Mouse (Mus musculus): ENCODE measurements at regions not wholly inside any gene's neighbourhood (a gene's known extent, or its start where the extent isn't known, plus 50 kb on each side); places are given as distances from the start of the nearest gene placed in this dataset.
A peak's percentile ranks its signal among the peaks of the same experiment; 100 is the strongest.

GRCm38 (mm10) chr2:123182208-123182607, 417.2 kb downstream of the Sqor start:
- no peak for DNase-seq (ENCODE audit: low spot score in 2 of 2)
- TF ChIP-seq CTCF (conservative IDR thresholded peaks at IDR 0.05): no peak
- H3K4me3 ChIP-seq: no peak overlapping the region
- H3K27ac ChIP-seq: no peak overlapping the region

- no peak for DNase-seq (ENCODE audit: low spot score in 2 of 2)
- TF ChIP-seq CTCF (conservative IDR thresholded peaks at IDR 0.05): no peak
- no peak overlapping the region for H3K27ac ChIP-seq
- H3K4me3 ChIP-seq: no peak overlapping the region
These were observed 426.0 kb downstream of the Sqor start for GRCm38 (mm10) chr2:123190795-123191582.

DNA sequence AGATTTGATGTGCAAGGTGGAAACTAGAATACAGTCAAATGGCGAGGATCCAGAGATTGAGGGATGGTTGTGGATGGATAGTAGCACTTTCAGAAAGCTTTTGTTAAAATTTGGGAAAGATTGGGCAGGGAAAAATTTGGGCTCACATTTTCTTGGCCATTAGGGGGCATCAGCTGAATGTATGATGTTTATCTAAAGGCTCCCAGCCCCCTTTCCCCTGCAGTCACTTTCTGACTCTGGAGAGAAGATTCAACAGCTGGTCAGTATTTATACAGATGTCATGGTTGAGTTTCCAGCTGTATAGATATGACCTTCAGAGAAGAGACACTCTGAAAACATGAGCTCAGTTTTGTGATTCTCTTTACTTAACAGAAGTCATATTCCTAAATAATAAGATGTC, 429.5 kb downstream of the Sqor start:
- Histone ChIP-seq H3K4me3 (no peak overlapping the region), H3K27ac (no peak overlapping the region)
- peak; percentile 79 for TF ChIP-seq CTCF (conservative IDR thresholded peaks at IDR 0.05)
- DNase-seq (ENCODE audit: low spot score in 2 of 2): peak in 1 of 2 experiments; percentile 27
